Mouse (Mus musculus) layer of hippocampus, postnatal 25 days (tissue): ENCODE measurements at regions not wholly inside any gene's neighbourhood (a gene's known extent, or its start where the extent isn't known, plus 50 kb on each side); places are given as distances from the start of the nearest gene placed in this dataset.
A peak's percentile ranks its signal among the peaks of the same experiment; 100 is the strongest.

ENCODE experiments used
- DNase-seq, 2 experiments: peaks; one replicate each; pipeline ENCODE4 v3.0.0; 2022; ENCODE audit warnings: mixed read lengths in 2 of 2, low spot score in 1 of 2; ENCODE audit errors: extremely low spot score in 1 of 2

DNA sequence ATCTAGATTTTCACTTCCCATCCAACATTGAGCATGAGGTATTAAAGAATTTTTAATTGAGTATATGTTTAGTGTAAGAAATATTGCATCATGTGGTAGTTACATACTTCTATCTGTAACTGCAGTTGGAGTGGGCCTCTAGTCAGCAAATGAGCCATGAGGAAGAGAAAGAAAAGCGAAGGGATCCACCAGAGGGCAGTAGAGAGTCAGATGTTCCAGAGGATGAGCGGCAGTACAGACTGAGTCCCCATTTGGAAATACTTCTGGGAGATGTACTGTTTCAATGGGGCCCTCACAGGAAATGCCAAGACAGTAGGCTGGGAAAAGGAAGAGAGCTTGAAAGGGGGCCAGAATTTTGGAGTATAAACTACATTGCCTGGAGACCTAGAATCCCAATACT lies 221.2 kb downstream of the Myh15 start:
- DNase-seq = peak; percentile 34 to 74

DNA sequence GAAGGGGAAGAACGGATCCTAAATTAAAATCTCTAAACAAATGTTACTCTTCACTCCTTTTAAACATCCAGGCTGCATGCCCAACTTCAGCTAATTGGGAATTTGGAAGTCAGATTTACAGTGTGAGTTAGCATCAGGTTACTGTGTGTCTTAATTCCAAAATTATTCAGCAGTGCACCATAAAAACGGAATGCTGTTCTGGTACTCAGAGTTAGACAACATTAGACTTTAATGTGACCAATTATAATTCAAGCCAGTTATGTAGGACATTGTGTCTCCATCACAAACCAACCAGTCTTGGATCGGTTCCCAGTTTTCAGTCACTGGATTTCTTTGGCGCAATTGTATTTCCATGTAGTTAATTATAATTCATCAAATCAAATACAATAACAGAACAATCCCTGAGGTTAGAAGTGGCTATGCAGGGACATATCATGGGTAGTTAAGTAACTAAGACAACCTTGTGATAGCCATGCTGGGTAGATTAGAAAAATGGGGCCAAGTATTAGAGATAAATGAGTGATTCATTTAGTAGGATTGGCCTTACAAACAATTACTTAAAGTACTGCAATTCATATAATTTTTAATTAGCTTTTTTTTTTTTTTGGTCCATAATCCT lies 230.9 kb downstream of the Myh15 start:
- no peak for DNase-seq

DNA sequence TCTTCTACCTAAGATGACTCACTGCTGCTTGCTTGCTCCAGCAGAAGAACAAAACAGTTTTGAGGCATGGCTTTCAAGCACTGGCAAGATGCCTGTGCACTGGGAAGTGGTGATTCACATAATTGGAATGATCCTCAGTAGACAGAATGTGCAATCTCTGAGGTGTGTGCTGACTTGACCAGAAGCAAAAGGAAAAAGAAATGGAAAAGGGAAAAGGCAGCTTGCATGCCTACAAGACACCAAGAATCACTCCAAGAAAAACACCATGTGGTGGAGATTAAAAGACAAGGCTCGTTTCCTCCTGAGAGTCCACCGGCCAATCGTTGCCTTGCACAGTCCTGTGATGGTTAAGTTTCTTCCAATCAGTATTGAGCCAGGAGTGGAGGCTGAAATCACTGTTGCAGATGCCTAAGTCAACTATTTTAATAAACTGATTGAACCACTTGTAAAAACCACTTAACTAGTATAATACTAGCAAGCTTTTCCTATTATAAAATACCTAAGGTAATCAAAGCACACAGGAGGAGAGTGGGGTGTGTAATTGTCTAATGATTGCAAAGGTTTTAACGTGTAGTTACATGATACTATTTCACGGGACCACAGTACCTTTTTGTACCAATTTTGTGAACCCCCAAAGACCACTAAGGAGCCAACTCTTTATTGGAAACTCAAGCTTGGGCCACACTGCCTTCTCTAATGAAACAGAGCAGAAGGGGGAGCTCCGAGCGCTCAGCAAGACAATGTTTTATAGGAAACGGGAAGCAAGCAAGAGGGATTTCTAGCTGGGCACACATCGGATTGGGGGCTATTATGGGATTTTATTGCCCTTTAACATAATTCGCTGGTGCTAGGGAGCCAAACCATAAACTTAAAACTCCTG lies 232.2 kb downstream of the Myh15 start:
- DNase-seq = peak in 1 of 2 experiments; percentile 17

DNA sequence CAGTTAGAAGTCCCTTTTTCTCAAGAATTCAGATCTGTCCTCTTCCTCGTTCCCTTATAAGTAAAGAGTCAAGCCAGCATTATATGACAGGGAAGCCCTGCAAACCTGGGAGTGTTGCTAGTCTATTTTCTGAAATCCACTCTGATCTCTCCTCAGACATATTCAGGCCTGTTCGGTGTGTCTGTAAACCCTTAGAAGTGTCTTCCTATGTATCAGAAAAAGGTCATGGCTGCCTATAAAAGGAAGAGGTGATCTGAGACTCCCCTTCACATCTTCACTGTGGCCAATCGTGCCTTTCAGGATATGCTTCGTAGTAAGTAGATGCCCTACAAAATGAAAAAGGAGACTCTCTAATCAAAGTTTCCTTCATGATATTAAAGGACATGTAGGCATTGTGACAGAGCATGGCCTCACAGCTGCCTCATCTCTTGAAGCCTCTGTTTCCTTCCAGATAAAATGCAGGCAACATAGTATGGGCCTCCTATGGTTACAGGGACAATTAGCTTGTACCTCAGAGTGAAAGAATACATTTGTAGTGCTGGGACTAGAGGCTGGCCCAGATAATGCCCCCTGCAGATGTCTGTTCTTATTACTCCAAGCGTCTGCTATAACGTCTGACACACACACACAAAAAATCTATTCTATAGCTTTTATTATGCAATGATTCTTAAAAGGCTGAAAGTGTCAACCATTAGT lies 246.5 kb downstream of the Myh15 start:
- no peak for DNase-seq

DNA sequence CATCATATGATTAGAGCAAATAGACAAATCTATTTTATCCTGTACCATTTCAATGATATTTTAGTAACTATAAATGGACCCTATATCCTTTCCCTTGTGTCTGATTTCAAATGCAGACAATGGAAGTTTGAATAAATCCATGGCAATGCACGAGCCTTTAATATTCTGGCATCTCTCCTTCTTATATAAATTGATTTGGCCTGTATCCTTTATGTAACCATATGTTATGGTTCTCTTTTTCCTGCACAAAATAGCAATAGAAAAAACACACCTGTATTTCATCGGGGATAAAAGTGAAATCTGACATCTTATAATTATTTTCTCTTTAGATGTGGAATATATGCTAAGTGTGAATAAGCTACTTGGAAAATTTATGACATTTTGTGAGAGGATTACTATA lies 247.1 kb downstream of the Myh15 start:
- no peak for DNase-seq

DNA sequence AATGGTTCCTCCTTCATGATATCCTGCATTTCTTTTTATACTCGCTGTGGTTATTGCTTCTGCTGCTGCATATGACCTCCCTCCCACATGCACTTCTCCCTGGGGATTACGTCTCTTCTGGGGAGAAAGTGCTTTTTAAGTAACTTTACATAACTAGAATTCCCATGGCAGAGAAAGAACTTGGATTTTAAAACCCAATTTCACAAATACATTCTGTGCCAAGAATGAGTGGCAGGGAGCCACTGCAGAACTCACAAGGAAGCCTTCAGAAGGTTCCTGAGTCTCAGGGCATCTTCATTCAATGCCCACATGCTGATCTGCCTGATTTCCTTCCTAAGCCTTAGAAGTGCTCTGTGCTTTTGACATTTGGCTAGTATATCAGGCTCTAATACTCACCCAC lies 259.8 kb downstream of the Myh15 start:
- DNase-seq = peak in 1 of 2 experiments; percentile 12

DNA sequence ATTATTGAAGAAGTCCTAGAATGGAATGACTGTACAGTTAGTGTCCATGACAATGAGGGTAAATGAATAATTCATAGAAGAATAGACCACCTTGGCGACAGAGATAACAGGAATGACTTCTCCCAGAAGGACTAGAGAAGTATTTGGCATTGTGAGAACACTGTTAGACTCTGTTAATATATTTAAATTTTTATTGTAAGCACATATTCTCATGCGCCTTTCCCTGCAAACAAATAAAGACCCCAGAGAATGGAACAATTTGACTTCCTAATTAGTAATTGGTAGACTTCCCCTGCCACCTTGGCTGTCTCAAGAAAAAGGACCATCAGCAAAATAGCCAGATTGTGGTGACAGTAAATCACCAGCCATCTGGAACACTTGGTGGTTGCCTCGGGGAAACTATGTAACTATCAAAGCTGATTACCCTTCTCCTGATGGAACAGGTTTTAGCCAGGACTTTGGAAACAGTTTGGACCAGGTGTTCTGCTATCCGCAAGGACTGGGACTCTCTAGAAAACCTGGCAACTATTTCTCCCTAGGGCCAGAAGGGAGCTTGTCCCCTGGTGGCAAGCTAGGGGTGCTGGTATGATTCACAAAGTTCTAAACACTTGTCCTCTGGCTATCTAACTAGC lies 261.9 kb downstream of the Myh15 start:
- DNase-seq = no peak

DNA sequence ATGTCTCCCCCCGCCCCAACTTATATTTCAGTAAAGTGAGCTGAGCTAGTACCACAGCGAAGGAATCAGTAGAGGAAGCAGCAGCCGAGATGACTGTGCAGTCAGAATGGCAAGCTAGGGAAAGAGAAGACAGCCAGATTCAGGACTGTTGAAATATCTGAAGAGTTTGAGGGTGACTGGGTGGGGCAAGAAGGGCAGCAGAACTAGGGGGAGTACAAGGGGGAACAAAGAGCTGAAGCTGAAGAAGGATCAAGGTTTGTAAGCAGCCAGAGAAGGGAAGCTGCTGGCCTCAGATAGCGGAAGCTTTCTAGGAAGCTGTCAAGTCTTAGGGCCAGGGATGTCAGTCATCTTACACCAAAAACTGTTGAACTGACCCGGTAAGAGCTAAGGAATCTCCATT lies 262.5 kb downstream of the Myh15 start:
- no peak for DNase-seq

DNA sequence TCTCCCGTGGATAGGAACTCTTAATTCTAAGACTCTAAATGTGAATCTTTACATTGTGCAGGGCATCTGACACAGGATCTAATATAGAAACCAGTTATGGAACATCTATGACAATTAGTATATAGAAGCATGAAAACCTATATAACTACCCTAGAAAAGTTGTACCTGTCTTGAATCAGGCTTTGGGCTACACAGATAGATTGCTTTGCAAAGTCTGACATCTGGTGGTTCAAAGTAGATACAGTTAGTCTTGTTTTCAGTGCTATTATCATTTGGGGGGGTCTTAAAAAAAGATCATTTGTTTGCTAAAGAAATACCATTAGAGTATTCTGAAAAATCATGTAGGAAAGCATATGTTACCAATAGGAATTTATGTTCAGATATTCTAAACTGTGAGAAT lies 264.7 kb downstream of the Myh15 start:
- no peak for DNase-seq

DNA sequence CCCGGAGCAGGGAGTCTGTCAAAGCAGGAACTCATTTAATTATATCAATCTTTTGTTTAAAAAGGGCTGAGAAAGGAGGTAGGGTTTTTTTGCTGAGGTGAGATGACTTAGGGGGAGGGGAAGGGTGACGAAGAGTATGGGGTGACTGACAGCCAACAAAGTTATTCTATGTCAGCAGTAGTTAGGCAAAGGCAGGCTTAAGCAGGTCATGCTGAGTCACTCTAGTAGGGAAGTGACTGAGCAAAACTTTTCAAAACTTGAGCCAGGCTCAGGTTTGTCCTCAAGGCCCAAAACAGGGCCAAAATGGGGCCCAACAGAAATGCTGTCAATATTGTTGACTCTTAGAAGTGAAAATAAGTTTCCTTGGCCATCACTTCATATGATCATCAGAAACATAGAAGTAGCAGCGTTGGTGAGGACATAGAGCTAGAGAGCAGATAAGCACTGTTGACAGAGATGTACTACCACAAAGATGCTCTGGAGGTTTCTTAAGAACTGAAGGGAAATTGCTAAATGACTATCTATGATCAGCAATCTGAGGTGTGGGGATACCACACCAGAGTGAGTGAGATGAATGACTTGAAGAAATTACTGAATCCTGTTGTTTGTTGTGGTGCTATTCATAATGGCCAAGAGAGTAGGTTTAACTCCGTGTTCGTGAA lies 273.6 kb downstream of the Myh15 start:
- no peak for DNase-seq

DNA sequence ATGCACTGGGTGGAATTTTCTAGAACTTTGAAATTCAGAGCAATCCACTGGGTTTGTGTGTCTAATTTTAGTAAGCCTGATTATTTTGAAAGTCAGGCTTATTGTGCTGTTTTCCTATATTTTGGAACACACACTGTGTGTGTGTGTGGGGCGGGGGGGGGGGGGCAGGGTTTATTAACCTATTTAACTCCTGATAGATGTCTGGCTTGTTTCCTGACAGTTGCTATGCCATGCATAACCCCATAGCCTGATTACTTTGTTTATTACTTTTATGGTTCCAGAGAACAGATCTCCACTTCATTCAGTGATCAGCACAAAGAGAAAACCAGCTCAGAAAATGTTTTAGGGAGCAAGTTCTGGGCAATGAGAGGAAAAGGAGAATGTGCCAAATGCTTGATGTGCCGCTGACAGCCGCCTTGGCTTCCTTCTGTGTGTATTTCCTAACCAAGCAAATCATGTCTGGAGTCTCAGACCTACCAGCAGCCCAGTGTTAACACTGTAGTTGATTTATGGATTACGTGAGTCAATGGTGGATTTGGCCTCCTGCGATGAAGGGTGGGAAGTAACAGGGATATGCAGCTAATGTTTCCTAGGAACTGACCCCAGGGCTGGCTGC lies 274.9 kb downstream of the Myh15 start:
- no peak for DNase-seq

DNA sequence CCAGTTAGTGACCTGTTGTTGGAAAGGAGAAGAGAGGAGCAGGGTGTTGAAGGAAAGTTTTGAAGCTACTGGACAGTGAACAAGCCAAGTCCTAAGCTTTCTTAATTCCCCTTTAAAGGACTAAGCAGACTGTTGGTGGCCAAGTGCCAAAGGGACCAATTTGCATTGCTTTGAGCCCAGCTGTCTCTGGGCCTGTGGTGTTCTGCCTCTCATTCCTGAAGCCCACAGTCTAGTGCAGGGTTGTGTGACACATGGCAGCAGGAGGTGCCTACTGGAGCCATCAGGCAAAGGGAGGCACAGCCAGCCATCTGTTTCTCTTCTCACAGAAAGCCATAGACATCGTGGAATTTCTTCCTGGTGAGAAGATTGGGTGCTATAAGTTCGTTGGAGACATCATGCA lies 278.6 kb downstream of the Myh15 start:
- DNase-seq = peak; percentile 12 to 40

DNA sequence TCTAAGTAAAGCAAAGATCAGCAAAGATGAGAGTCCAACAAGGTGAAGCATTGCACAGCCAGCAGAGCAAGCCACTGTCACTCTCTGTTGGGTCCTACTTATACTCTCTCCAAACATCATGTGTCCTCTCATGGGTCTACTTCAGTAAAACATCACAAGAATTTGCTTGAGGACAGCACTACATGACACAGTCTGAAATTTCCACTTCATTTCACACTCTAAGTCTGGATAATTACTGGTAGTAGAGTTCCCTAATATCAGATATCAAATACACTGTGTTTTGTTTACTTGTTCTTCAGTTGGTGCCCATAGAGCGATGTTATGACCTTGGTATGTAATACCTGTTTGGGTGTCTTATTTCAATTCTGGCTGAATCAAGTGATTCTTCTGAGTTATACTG lies 280.7 kb downstream of the Myh15 start:
- DNase-seq = no peak

DNA sequence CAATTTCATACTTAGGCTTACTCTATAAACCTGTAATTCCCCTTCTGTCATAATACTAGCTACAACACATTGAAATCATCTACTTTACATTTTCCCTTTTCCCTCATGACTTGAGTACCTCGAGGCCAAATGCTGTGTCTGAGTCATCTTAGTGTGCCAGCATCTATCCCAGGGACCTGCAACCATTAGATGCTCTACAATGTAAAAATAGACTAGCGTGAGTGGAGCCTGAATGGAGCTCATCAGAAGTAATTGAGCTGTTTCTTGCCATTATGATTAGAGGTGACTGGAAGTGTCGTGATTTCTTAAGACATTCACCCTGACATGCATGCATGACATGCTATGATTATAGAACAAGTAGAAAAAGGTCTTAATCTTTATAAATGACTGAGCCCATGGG lies 301.1 kb downstream of the Myh15 start:
- no peak for DNase-seq

DNA sequence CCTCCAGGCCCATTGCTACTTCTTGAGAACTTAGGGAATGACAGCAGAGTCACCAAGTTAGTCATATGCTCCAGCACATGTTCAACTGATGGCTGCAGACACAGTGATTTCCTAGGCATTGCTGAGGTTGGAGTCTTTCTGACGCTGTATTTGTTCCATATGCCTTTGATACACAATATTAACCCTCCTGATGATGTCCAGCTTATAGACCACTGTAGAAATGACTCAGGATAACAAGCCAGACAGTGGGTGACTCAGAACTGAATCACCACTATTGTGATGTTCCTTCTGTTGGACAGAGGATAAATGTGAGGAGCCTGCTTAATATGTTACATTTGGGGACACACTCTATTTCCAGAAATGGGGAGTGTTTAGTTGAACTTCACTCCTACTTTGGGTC lies 304.4 kb downstream of the Myh15 start:
- no peak for DNase-seq

DNA sequence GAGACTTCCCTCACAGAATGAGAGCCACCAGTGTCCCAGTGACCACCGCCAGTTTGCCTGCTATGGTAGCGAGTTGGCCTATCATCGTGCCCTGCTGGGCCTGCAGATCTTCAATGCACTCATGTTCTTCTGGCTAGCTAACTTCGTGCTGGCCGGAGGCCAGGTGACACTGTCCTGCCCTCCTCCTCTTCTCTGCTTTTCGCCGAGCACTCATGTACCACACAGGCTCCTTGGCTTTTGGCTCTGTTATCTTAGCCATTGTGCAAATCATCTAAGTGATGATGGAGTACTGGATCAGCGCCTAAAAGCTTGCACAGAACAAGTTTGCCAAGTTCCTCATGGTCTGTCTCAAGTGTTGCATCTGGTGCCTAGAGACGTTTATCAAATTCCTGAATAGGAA lies 312.2 kb downstream of the Myh15 start:
- no peak for DNase-seq

DNA sequence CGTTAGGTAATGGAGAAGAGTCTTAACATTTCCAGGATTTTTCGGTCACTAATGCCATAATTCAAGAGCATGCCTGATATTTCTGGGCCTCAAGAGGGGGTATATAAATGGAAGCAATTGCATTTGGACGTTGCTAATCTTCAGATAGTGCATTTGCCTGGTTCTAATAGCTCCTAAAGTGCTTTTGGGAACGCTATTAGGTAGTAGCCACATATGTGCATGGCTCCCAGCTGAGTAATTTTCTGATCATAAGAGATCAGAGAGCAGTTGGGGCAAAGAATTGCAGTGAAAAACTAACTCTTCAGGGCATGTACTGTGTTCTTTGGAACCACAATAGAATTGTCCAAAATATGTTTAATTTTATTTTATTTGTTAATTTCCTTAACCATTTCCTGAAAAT lies 317.8 kb downstream of the Myh15 start:
- DNase-seq = no peak

DNA sequence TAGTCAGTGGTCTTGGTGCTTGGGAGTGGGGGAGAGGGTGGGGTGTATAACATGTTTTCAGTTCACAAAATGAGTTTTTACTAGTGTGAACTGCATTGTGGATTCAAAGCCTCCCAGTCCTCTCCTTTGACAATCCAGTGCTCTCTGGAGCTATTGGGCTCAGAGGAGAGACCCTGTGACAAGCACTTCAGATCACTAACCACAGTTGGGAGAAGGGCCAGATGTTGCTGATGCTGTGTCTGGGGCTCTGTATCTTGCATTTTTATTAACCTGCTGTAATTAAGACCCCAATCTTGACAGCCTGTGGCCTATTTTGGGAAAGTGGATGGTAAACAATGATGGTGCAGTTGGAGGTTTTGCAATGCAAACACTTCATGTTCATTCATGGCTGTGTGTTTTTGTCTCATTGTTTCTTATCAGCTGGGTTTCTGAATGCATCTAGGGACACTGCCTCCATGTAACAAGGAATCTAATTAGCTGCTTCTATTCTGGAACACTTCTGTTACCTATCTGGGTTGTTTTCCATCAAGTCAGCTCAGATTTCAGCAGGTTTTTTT lies 320.0 kb upstream of the Ift57 start:
- DNase-seq = no peak

DNA sequence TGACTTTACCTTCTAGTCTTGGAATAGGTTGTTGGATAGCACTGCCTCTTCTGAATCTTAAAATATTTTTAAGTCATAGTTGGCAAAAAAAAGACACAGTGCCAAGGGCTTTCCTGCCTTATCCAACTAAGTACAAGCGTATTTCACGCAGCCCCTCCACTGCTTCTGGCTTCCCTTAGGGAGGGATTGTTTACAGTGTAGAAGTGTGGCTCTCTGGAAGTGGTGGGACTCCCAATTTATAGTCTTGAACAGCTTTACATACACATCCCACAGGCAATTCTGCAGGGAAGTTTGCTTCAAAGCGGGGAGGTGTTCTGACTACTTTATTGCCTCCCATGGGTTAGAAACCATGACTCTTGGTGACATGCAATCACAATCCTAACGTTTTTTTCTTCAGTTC lies 310.9 kb upstream of the Ift57 start:
- no peak for DNase-seq
